ENCODE assay signal across 7 mouse cellular contexts in genomic region chr6:72200595-72201256, GRCm38 (mm10). TPM values are rescaled to one million over a fixed set of nuclear protein-coding genes. Genes with fewer than 3 reads are reported as not detected.
A peak's percentile ranks its signal among the peaks of the same experiment; 100 is the strongest.
DNase-seq lines count a peak whose midpoint lies in the region; ATAC-seq and TF ChIP-seq lines count a peak whose summit lies in the region.

No protein-coding gene starts in this region.

- H3K4me1 ChIP-seq in embryonic facial prominence, embryonic 10.5 days, result peaks cover 56% of the 10 kb centered on the region
- H3K4me1 ChIP-seq in lung, embryonic 14.5 days (ENCODE audit: insufficient read depth), result no peaks in the 10 kb centered on the region

- no peaks in the 10 kb centered on the region for H3K9me3 ChIP-seq in embryonic facial prominence, embryonic 10.5 days
- H3K9me3 ChIP-seq in lung, embryonic 14.5 days (ENCODE audit: low read depth, low read length), result no peaks in the 10 kb centered on the region

- no peak overlapping the region for H3K9ac ChIP-seq in lung, embryonic 14.5 days

- no peaks in the 10 kb centered on the region; the same call in none of the 2 replicates for H3K27me3 ChIP-seq in embryonic facial prominence, embryonic 10.5 days (replicated peaks; ENCODE audit: low read depth, poor library complexity, severe bottlenecking)
- H3K27me3 ChIP-seq in lung, embryonic 14.5 days (ENCODE audit: insufficient read depth, low read length), result no peaks in the 10 kb centered on the region

- peak overlapping the region; percentile 83 for H3K27ac ChIP-seq in embryonic facial prominence, embryonic 10.5 days (replicated peaks)
- H3K27ac ChIP-seq in lung, embryonic 14.5 days (ENCODE audit: low read depth), result no peak overlapping the region

- TF ChIP-seq CTCF in lung, embryonic 14.5 days (IDR thresholded peaks at IDR 0.05; ENCODE audit: low read depth), result no peak

- H3K36me3 ChIP-seq in embryonic facial prominence, embryonic 10.5 days (replicated peaks), result peaks cover 25% of the 10 kb centered on the region
- H3K36me3 ChIP-seq in lung, embryonic 14.5 days (ENCODE audit: insufficient read depth), result peaks cover 7% of the 10 kb centered on the region

- 0 out of 2 replicates have a peak overlapping the region, but pooled peaks have one; percentile 6 for H3K4me3 ChIP-seq in embryonic facial prominence, embryonic 10.5 days
- H3K4me3 ChIP-seq in lung, embryonic 14.5 days (ENCODE audit: low read depth, low read length), result no peak overlapping the region

- H3K4me2 ChIP-seq in lung, embryonic 14.5 days, result no peak overlapping the region

- DNase-seq in adrenal gland, postnatal 25 days, result peak; percentile 18
- peak; percentile 55 for DNase-seq in embryonic facial prominence, embryonic 10.5 days (ENCODE audit: low spot score)
- peak; percentile 45 for DNase-seq in heart, postnatal 4 days
- DNase-seq in lung, embryonic 14.5 days, result peak; percentile 54
- no peak for DNase-seq in right cerebral cortex, postnatal 36 days (ENCODE audit: low spot score in 2 of 2)
- DNase-seq in urinary bladder, adult 18-20 months (ENCODE audit: low spot score in 2 of 2), result no peak
- no peak for DNase-seq in ovary, postnatal 36 days (ENCODE audit: low spot score)

- 27% methylated on average over 11 of the region's 11 CpGs for WGBS in embryonic facial prominence, embryonic 10.5 days
- WGBS in lung, embryonic 14.5 days, result 47% methylated on average over 11 of the region's 11 CpGs

- ATAC-seq in lung, embryonic 14.5 days (ENCODE audit: insufficient read depth), result 0 out of 2 replicates have a peak, but pooled peaks have one; percentile 45

RNA-seq across cellular contexts. Expression of gene Atoh8, which starts 34.7 kb away (rescaled TPM):
- 2.2 and 3.3 TPM in 2 replicates for total RNA-seq in adrenal gland, postnatal 25 days (2021)
- polyA plus RNA-seq in embryonic facial prominence, embryonic 10.5 days (2016; fragmentation: Nextera tagmentation; extraction: Ambion mirVana), result 17.7 and 21.4 TPM in 2 replicates
- total RNA-seq in heart, postnatal 4 days (2021), result 1 to 10 TPM; 7.2 to 8.6 TPM
- 18.7 and 19.3 TPM in 2 replicates for polyA plus RNA-seq in lung, embryonic 14.5 days (2014; fragmentation: Nextera tagmentation; extraction: Ambion mirVana)

Comparison
In these comparisons a context has a peak if more than half of its experiments do, and no peak if none do; other contexts are left out.
1. DNase-seq: peak in adrenal gland, postnatal 25 days (single experiment), embryonic facial prominence, embryonic 10.5 days (single experiment), heart, postnatal 4 days (single experiment) and lung, embryonic 14.5 days (single experiment); none in right cerebral cortex, postnatal 36 days (0 of 2), urinary bladder, adult 18-20 months (0 of 2) and ovary, postnatal 36 days (single experiment).